Mouse (Mus musculus) liver, embryonic 14.5 days (tissue): Measurements from ENCODE around the gene Ptprn2. TPM values are rescaled to one million over a fixed set of nuclear protein-coding genes. Genes with fewer than 3 reads are reported as not detected.

Experiments used
- ATAC-seq: fragments of 200-750 bp; cut with Nextera tagmentation; 2 replicates; pipeline ENCODE4 v1.8.0; 2017; ENCODE audit warnings: moderate number of reproducible peaks, mild to moderate bottlenecking, moderate library complexity; ENCODE audit not compliant: insufficient read depth
- DNase-seq, 3 experiments: peaks; one replicate each; pipeline ENCODE4 v3.0.0-alpha.2; 2012 to 2013; ENCODE audit warnings: low read depth in 3 of 3, low spot score in 3 of 3
- H3K27ac ChIP-seq: fragments of 300-500 bp; sonication (generic); 2 replicates; pipeline ENCODE4 v1.5.1; 2014; ENCODE audit warnings: moderate library complexity, mild to moderate bottlenecking, control low read depth, inconsistent platforms
- H3K27me3 ChIP-seq: fragments of 300-500 bp; sonication (generic); 2 replicates; pipeline ENCODE4 v1.6.1; 2014; ENCODE audit warnings: mild to moderate bottlenecking, low read length, moderate library complexity; ENCODE audit not compliant: control insufficient read depth, insufficient read depth
- H3K36me3 ChIP-seq: fragments of 300-500 bp; sonication (generic); replicated peaks from 2 replicates; pipeline ENCODE4 v1.6.1; 2014; ENCODE audit warnings: low read depth; ENCODE audit not compliant: control insufficient read depth, insufficient read depth
- H3K4me1 ChIP-seq, 2 experiments: fragments of 200-500 bp in 1 of 2; fragments of 300-500 bp in 1 of 2; sonication (generic) in 1 of 2; replicated peaks; 2 replicates each; pipeline ENCODE4 v1.6.1; 2012 to 2014; ENCODE audit warnings: antibody characterized with exemption in 1 of 2, inconsistent platforms in 1 of 2, low read length in 1 of 2; ENCODE audit not compliant: control insufficient read depth in 2 of 2, insufficient read depth in 2 of 2
- H3K4me2 ChIP-seq: fragments of 300-500 bp; sonication (generic); 2 replicates; pipeline ENCODE4 v1.6.1; 2014; ENCODE audit warnings: low read depth, mild to moderate bottlenecking, control low read depth, moderate library complexity
- H3K4me3 ChIP-seq, 2 experiments: fragments of 200-500 bp in 1 of 2; fragments of 300-500 bp in 1 of 2; sonication (generic) in 1 of 2; 2 replicates each; pipeline ENCODE4 v1.5.1; 2012 to 2014; ENCODE audit warnings: low read depth in 2 of 2, low read length in 2 of 2, mild to moderate bottlenecking in 2 of 2, control low read depth in 1 of 2, inconsistent platforms in 1 of 2, moderate library complexity in 1 of 2; ENCODE audit not compliant: insufficient read depth in 1 of 2
- H3K9ac ChIP-seq: fragments of 300-500 bp; sonication (generic); replicated peaks from 2 replicates; pipeline ENCODE4 v1.6.1; 2014; ENCODE audit warnings: mild to moderate bottlenecking, control low read depth, moderate library complexity
- H3K9me3 ChIP-seq: fragments of 300-500 bp; sonication (generic); 2 replicates; pipeline ENCODE4 v1.6.1; 2016; ENCODE audit warnings: low read length, mixed read lengths; ENCODE audit not compliant: control insufficient read depth
- CTCF ChIP-seq: IDR thresholded peaks from 2 replicates; pipeline ENCODE4 v1.5.1; 2016; ENCODE audit warnings: antibody characterized with exemption, low read depth, control low read depth
- EP300 ChIP-seq: IDR thresholded peaks from 2 replicates; pipeline ENCODE4 v1.6.1; 2016; ENCODE audit warnings: antibody characterized with exemption, low read depth
- WGBS: fragments of 180-500 bp; shearing (Covaris S2); extraction: QIAGEN DNeasy Blood & Tissue Kit; methylation state at CpG from one replicate; pipeline ENCODE4 v1.1.7; 2014; ENCODE audit not compliant: insufficient replicate concordance; 5-methylcytosine and 5-hydroxymethylcytosine counted together
- polyA plus RNA-seq, 2 experiments: library from polyadenylated mRNA; depleted of rRNA in 1 of 2; stranded (reverse) in 1 of 2; unstranded in 1 of 2; fragments of >200 nt; fragmentation: Nextera tagmentation in 1 of 2; extraction: Ambion mirVana in 1 of 2; gene quantifications; 2 replicates each; pipeline versions ENCODE4 v1.2.1 to v1.2.3; 2012 to 2014

Gene Ptprn2
- polyA plus RNA-seq, 2 experiments = 0.04 TPM; not detected in 1

GRCm38 (mm10) chr12:116540608-116541007, 55.1 kb downstream of the Ptprn2 start:
- H3K9me3 ChIP-seq = no peaks in the 10 kb centered on the region
- no peaks in the 10 kb centered on the region for H3K4me1 ChIP-seq
- WGBS = 90% methylated on average over 1 of the region's 1 CpGs
- H3K36me3 ChIP-seq = no peaks in the 10 kb centered on the region
- ATAC-seq = no peak
- TF ChIP-seq EP300 (no peak), CTCF (no peak)
- no peaks in the 10 kb centered on the region for H3K27me3 ChIP-seq
- H3K4me3 ChIP-seq = no peak overlapping the region
- no peak overlapping the region for H3K9ac ChIP-seq
- H3K27ac ChIP-seq = no peak overlapping the region
- H3K4me2 ChIP-seq = no peak overlapping the region
- no peak for DNase-seq

- Histone ChIP-seq H3K27me3 (no peaks in the 10 kb centered on the region), H3K9me3 (no peaks in the 10 kb centered on the region), H3K4me2 (no peak overlapping the region), H3K4me1 (no peaks in the 10 kb centered on the region), H3K9ac (no peak overlapping the region), H3K36me3 (no peaks in the 10 kb centered on the region), H3K4me3 (no peak overlapping the region), H3K27ac (no peak overlapping the region)
- ATAC-seq = no peak
- no peak for DNase-seq
- TF ChIP-seq CTCF = no peak
- no peak for TF ChIP-seq EP300
- WGBS = 61% methylated on average over 1 of the region's 1 CpGs
Measured at GRCm38 (mm10) chr12:116550031-116550430, 64.5 kb downstream of the Ptprn2 start.

- H3K4me1 ChIP-seq = no peaks in the 10 kb centered on the region
- H3K27ac ChIP-seq = no peak overlapping the region
- TF ChIP-seq EP300 = no peak
- TF ChIP-seq CTCF = no peak
- no peak overlapping the region for H3K9ac ChIP-seq
- no peaks in the 10 kb centered on the region for H3K9me3 ChIP-seq
- no peaks in the 10 kb centered on the region for H3K36me3 ChIP-seq
- WGBS = 70% methylated on average over 7 of the region's 7 CpGs
- DNase-seq (no peak), ATAC-seq (no peak)
- no peak overlapping the region for H3K4me2 ChIP-seq
- H3K4me3 ChIP-seq = no peak overlapping the region
- H3K27me3 ChIP-seq = no peaks in the 10 kb centered on the region
Measured at GRCm38 (mm10) chr12:116551516-116551915, 66.0 kb downstream of the Ptprn2 start.

- Histone ChIP-seq H3K9me3 (no peaks in the 10 kb centered on the region), H3K4me2 (no peak overlapping the region), H3K9ac (no peak overlapping the region), H3K4me3 (no peak overlapping the region), H3K36me3 (no peaks in the 10 kb centered on the region), H3K27ac (no peak overlapping the region), H3K4me1 (no peaks in the 10 kb centered on the region), H3K27me3 (no peaks in the 10 kb centered on the region)
- no peak for ATAC-seq
- TF ChIP-seq CTCF = no peak
- DNase-seq = no peak
- WGBS = 46% methylated on average over 2 of the region's 2 CpGs
Measured at GRCm38 (mm10) chr12:116552306-116552705, 66.8 kb downstream of the Ptprn2 start.

GRCm38 (mm10) chr12:116553361-116553760, 67.8 kb downstream of the Ptprn2 start:
- H3K4me3 ChIP-seq = no peak overlapping the region
- no peak for DNase-seq
- no peak overlapping the region for H3K9ac ChIP-seq
- no peak overlapping the region for H3K27ac ChIP-seq
- H3K4me2 ChIP-seq = no peak overlapping the region
- no peak for TF ChIP-seq CTCF
- no peak for TF ChIP-seq EP300
- H3K27me3 ChIP-seq = no peaks in the 10 kb centered on the region
- H3K4me1 ChIP-seq = no peaks in the 10 kb centered on the region
- no peaks in the 10 kb centered on the region for H3K9me3 ChIP-seq
- ATAC-seq = no peak
- H3K36me3 ChIP-seq = no peaks in the 10 kb centered on the region
